In genomic region chr1:81316995-81317413, GRCm38 (mm10) we compare ENCODE assay signal across 8 mouse cellular contexts.
A peak's percentile ranks its signal among the peaks of the same experiment; 100 is the strongest.
DNase-seq lines count a peak whose midpoint lies in the region; ATAC-seq lines count a peak whose summit lies in the region.

No protein-coding gene starts in this region.

- ATAC-seq in midbrain, embryonic 11.5 days (ENCODE audit: low FRiP score): peak; percentile 62
- peak; percentile 59; the same call in 1 of the 2 replicates for ATAC-seq in limb, embryonic 13.5 days (ENCODE audit: low FRiP score, low read depth)
- peak; percentile 25; the same call in 1 of the 2 replicates for ATAC-seq in stomach, embryonic 16.5 days (ENCODE audit: insufficient read depth, low FRiP score)

- intact Hi-C loops in heart, postnatal 14 days (cut with DNase I): loop anchor here (1.0 to 10.0 kb wide), 4 partner anchors 368 to 1328 kb away; no protein-coding TSS in a partner anchor

- DNase-seq in midbrain, embryonic 11.5 days (ENCODE audit: low spot score, missing footprints): no peak
- no peak for DNase-seq in midbrain, embryonic 10.5 days (ENCODE audit: low spot score)
- DNase-seq in frontal cortex, adult 2 months (ENCODE audit: extremely low spot score in 1 of 2, low spot score in 1 of 2): peak; percentile 34 to 43
- no peak for DNase-seq in adrenal gland, postnatal 10 days
- no peak for DNase-seq in heart, postnatal 14 days
- DNase-seq in thymus, postnatal 0 days (ENCODE audit: low spot score): no peak

- H3K9ac ChIP-seq in midbrain, embryonic 11.5 days (ENCODE audit: low read length): no peak overlapping the region
- no peak overlapping the region for H3K9ac ChIP-seq in limb, embryonic 13.5 days
- H3K9ac ChIP-seq in stomach, embryonic 16.5 days (ENCODE audit: low read length): no peak overlapping the region

- H3K4me1 ChIP-seq in midbrain, embryonic 11.5 days (ENCODE audit: control insufficient read depth, insufficient read depth, low read length): peaks cover 2% of the 10 kb centered on the region
- no peaks in the 10 kb centered on the region; the same call in 1 of the 2 replicates for H3K4me1 ChIP-seq in midbrain, embryonic 10.5 days
- H3K4me1 ChIP-seq in limb, embryonic 13.5 days: peaks cover 6% of the 10 kb centered on the region; the same call in 1 of the 2 replicates
- H3K4me1 ChIP-seq in stomach, embryonic 16.5 days (ENCODE audit: control insufficient read depth, insufficient read depth, low read length): no peaks in the 10 kb centered on the region

- H3K27me3 ChIP-seq in midbrain, embryonic 11.5 days (ENCODE audit: control insufficient read depth, insufficient read depth, low read length): no peaks in the 10 kb centered on the region
- no peaks in the 10 kb centered on the region for H3K27me3 ChIP-seq in midbrain, embryonic 10.5 days (ENCODE audit: low read depth, poor library complexity, severe bottlenecking)
- H3K27me3 ChIP-seq in limb, embryonic 13.5 days: no peaks in the 10 kb centered on the region
- H3K27me3 ChIP-seq in stomach, embryonic 16.5 days (ENCODE audit: control insufficient read depth, insufficient read depth, low read length): no peaks in the 10 kb centered on the region

- 57% methylated on average over 5 of the region's 5 CpGs for WGBS in midbrain, embryonic 11.5 days
- 51% methylated on average over 5 of the region's 5 CpGs for WGBS in midbrain, embryonic 10.5 days
- WGBS in limb, embryonic 13.5 days: 32% methylated on average over 5 of the region's 5 CpGs
- WGBS in stomach, embryonic 16.5 days: 46% methylated on average over 5 of the region's 5 CpGs

- H3K27ac ChIP-seq in midbrain, embryonic 11.5 days (ENCODE audit: low read depth, low read length): no peak overlapping the region
- H3K27ac ChIP-seq in midbrain, embryonic 10.5 days (replicated peaks): no peak overlapping the region; the same call in 1 of the 2 replicates
- H3K27ac ChIP-seq in limb, embryonic 13.5 days: no peak overlapping the region
- no peak overlapping the region for H3K27ac ChIP-seq in stomach, embryonic 16.5 days (ENCODE audit: low read length)

- H3K4me3 ChIP-seq in midbrain, embryonic 11.5 days (ENCODE audit: low read depth, low read length): no peak overlapping the region
- no peak overlapping the region for H3K4me3 ChIP-seq in midbrain, embryonic 10.5 days
- H3K4me3 ChIP-seq in limb, embryonic 13.5 days: no peak overlapping the region
- no peak overlapping the region for H3K4me3 ChIP-seq in stomach, embryonic 16.5 days (replicated peaks; ENCODE audit: low read length)

- H3K9me3 ChIP-seq in midbrain, embryonic 11.5 days (ENCODE audit: control insufficient read depth, low read length): no peaks in the 10 kb centered on the region
- H3K9me3 ChIP-seq in midbrain, embryonic 10.5 days (replicated peaks): no peaks in the 10 kb centered on the region
- no peaks in the 10 kb centered on the region for H3K9me3 ChIP-seq in limb, embryonic 13.5 days
- no peaks in the 10 kb centered on the region for H3K9me3 ChIP-seq in stomach, embryonic 16.5 days (replicated peaks; ENCODE audit: control insufficient read depth, low read length)

- no peak overlapping the region for H3K4me2 ChIP-seq in midbrain, embryonic 11.5 days
- H3K4me2 ChIP-seq in limb, embryonic 13.5 days (replicated peaks): no peak overlapping the region
- no peak overlapping the region for H3K4me2 ChIP-seq in stomach, embryonic 16.5 days (ENCODE audit: low read depth, low read length)

- H3K36me3 ChIP-seq in midbrain, embryonic 11.5 days (ENCODE audit: control insufficient read depth, insufficient read depth, low read length): no peaks in the 10 kb centered on the region
- H3K36me3 ChIP-seq in midbrain, embryonic 10.5 days: no peaks in the 10 kb centered on the region
- H3K36me3 ChIP-seq in limb, embryonic 13.5 days: no peaks in the 10 kb centered on the region
- H3K36me3 ChIP-seq in stomach, embryonic 16.5 days (ENCODE audit: control insufficient read depth, insufficient read depth, low read length): no peaks in the 10 kb centered on the region

Comparison
In these comparisons a context has a peak if more than half of its experiments do, and no peak if none do; other contexts are left out.
1. DNase-seq: peak in frontal cortex, adult 2 months (2 of 2); none in midbrain, embryonic 11.5 days (single experiment), midbrain, embryonic 10.5 days (single experiment), adrenal gland, postnatal 10 days (single experiment), heart, postnatal 14 days (0 of 2) and thymus, postnatal 0 days (single experiment).
2. Peak in every context shown above with its lines, with median percentiles within 50 percentile points of each other: ATAC-seq.